Mouse (Mus musculus) midbrain, embryonic 13.5 days (tissue): Measurements from ENCODE around the gene Trpv2. TPM values are rescaled to one million over a fixed set of nuclear protein-coding genes. Genes with fewer than 3 reads are reported as not detected.

ENCODE experiments used
- ATAC-seq: fragments of 200-750 bp; cut with Nextera tagmentation; 2 replicates; pipeline ENCODE4 v1.8.0; 2017; ENCODE audit warnings: mild to moderate bottlenecking, moderate TSS enrichment, moderate library complexity
- H3K27ac ChIP-seq: fragments of 300-500 bp; sonication (generic); 2 replicates; pipeline ENCODE4 v1.5.1; 2015; ENCODE audit warnings: inconsistent platforms, mild to moderate bottlenecking, moderate library complexity
- H3K27me3 ChIP-seq: fragments of 300-500 bp; sonication (generic); 2 replicates; pipeline ENCODE4 v1.6.1; 2015; ENCODE audit warnings: mild to moderate bottlenecking, inconsistent platforms
- H3K36me3 ChIP-seq: fragments of 300-500 bp; sonication (generic); 2 replicates; pipeline ENCODE4 v1.6.1; 2015; ENCODE audit warnings: mild to moderate bottlenecking, inconsistent platforms
- H3K4me1 ChIP-seq: fragments of 300-500 bp; sonication (generic); replicated peaks from 2 replicates; pipeline ENCODE4 v1.6.1; 2015; ENCODE audit warnings: inconsistent platforms
- H3K4me2 ChIP-seq: fragments of 300-500 bp; sonication (generic); replicated peaks from 2 replicates; pipeline ENCODE4 v1.6.1; 2015; ENCODE audit warnings: moderate library complexity, mild to moderate bottlenecking, inconsistent platforms
- H3K4me3 ChIP-seq: fragments of 300-500 bp; sonication (generic); replicated peaks from 2 replicates; pipeline ENCODE4 v1.5.1; 2015; ENCODE audit warnings: mild to moderate bottlenecking, inconsistent platforms
- H3K9ac ChIP-seq: fragments of 300-500 bp; sonication (generic); replicated peaks from 2 replicates; pipeline ENCODE4 v1.6.1; 2015; ENCODE audit warnings: mild to moderate bottlenecking, inconsistent platforms
- H3K9me3 ChIP-seq: fragments of 300-500 bp; sonication (generic); 2 replicates; pipeline ENCODE4 v1.6.1; 2016; ENCODE audit warnings: mild to moderate bottlenecking, inconsistent platforms
- WGBS: fragments of 180-500 bp; shearing (Covaris S2); methylation state at CpG from one replicate; pipeline ENCODE4 v1.1.7; 2015; 5-methylcytosine and 5-hydroxymethylcytosine counted together
- polyA plus RNA-seq: library from polyadenylated mRNA; unstranded; fragments of >200 nt; fragmentation: Nextera tagmentation; extraction: Ambion mirVana; gene quantifications from 2 replicates; pipeline ENCODE4 v1.2.1, GENCODE M21; 2015

Trpv2 gene
- polyA plus RNA-seq, 1 experiment from 2014 or later, result 20.7 TPM

DNA sequence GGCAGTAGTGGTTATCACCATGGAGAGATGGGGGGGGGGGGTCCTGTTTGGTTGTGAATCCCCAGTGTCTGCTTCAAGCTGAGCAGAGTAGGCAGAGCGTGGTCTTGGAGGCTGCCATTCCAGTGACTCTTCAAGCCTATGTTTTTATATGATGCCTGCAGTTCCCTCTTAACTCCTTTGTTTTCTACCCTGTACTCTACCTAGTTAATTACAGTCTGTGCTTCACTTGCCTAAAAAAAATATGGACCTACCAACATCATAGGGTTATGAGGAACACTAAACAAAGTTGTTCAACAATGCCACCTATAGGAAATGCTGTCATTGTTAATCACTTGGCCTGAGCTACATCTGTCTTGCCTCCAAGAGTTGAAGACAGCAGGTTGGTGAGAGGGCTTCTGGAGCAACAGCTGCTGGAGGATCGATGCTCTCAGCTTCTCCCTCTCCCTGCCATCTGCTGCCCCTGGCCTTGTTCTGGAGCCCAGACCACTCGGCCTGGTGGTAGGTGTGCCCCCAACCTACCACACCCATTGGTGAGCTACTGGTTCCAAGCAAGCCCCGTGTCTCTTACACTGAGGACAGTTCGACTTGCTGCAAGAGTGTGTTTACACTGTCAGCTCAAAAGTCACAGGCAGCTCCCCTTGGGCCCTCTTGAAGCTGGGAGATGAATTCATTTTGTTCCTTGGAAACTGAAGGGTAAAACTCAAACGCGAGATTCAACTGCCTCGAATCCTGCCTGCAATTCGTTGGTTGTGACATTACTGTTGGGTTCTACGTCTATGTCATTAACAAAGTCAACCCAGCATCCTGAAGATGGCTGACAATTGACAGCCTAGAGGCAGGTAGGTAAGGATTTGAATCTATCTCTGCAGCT is 32.2 kb downstream of the Trpv2 start:
- ATAC-seq, result no peak
- H3K36me3 ChIP-seq, result peaks cover 66% of the 10 kb centered on the region
- H3K27ac ChIP-seq, result peak overlapping the region; percentile 52
- no peak overlapping the region for H3K4me3 ChIP-seq
- H3K9me3 ChIP-seq, result no peaks in the 10 kb centered on the region
- H3K4me1 ChIP-seq, result peaks cover 53% of the 10 kb centered on the region
- 0 out of 2 replicates have a peak overlapping the region, but pooled peaks have one; percentile 62 for H3K4me2 ChIP-seq
- peak overlapping the region; percentile 93 for H3K9ac ChIP-seq
- no peaks in the 10 kb centered on the region for H3K27me3 ChIP-seq
- WGBS, result 68% methylated on average over 10 of the region's 10 CpGs

DNA sequence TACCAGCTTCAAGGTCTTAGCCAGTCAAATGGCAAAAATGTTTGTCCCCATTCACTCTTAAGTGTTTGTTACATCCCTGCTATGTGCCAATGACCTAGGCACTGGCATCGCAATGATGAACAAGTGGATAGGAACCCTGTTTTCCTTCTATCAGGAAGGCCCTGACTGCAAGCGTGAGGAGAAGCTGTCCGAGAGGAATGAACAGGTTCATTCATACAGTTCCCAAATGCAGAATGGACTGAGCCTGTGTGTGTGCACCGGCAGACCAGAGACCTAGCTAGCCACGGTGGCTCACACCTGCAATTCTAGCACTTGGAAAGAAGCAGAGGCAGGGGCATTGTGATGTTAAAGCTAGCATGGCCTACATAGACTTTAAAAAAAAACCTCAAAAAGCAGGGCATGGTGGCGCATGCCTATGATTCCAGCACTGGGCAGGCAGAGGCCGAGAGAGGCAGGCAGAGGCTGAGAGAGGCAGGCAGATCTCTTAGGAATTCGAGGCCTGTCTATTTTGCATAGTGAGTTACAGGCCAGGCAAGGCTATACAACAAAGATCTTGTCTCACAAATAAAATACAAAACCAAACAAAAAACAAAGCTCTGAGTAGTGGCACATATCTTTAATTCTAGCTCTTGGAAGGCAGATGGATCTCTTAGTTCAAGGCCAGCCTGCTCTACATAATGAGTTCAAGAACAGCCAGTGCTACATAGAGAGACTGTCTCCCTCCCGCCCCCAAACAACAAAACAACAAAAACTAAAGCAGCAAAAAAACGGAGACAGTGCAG is 33.1 kb downstream of the Trpv2 start:
- 67% methylated on average over 10 of the region's 10 CpGs for WGBS
- Histone ChIP-seq H3K4me1 (peaks cover 53% of the 10 kb centered on the region), H3K36me3 (peaks cover 66% of the 10 kb centered on the region), H3K9ac (peak overlapping the region; percentile 44), H3K9me3 (no peaks in the 10 kb centered on the region), H3K4me3 (no peak overlapping the region), H3K27ac (peak overlapping the region; percentile 52), H3K27me3 (no peaks in the 10 kb centered on the region), H3K4me2 (no peak overlapping the region)
- ATAC-seq, result no peak

DNA sequence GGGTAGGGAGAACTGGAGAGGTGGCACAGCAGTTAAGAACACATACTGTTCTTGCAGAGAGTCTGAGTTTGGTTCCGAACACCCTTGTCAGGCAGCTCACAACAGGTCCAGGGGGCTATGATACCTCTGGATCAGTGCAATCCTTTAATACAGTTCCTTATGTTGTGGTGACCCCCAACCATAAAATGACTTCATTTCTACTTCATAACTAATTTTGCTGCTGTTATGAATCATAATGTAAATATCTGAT is 33.6 kb downstream of the Trpv2 start:
- Histone ChIP-seq H3K4me1 (peaks cover 58% of the 10 kb centered on the region), H3K27me3 (no peaks in the 10 kb centered on the region), H3K9me3 (no peaks in the 10 kb centered on the region), H3K27ac (peak overlapping the region; percentile 52; the same call in 1 of the 2 replicates), H3K36me3 (peaks cover 66% of the 10 kb centered on the region), H3K9ac (no peak overlapping the region; the same call in 1 of the 2 replicates), H3K4me2 (no peak overlapping the region), H3K4me3 (no peak overlapping the region)
- 92% methylated on average over 1 of the region's 1 CpGs for WGBS
- ATAC-seq, result no peak

DNA sequence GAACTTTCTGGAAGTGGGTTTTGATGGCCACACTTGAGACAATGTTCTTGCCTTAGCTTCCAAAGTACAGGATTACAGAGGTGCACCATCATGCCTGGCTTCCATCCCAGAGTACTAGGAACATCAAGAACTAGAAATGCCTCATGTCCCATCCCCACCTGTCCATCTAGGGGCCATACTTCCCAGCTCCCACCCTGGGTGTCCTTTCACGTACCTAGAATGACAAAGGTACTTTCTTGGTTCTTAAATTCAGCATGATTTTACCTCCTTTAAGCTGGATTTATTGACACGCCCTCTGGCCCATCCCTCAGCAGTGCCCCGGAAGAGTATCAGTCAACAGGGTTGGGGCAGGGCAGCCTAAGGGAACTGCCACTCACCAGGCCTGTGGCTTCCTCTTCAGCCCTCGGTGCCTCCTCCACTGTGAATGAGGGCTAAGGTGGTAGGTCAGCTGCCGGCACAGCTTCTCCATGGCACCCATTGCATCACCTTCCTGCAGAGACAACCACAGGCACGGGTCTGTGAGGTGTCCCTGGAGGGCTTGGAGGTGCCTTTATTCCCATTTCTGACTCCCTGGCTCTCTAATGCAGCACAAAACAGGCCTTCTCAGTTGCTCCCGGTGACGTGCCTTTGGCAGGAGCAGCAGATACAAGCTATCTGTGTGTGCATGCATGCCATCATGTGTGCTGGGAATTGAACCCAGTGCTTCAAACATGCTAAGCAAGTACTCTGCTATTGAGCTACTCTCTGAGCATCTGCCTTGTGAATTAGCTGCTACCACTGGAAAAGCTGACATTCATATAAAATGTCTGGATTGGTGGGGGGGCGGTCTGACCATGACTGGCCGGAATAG is 34.8 kb downstream of the Trpv2 start:
- no peaks in the 10 kb centered on the region for H3K9me3 ChIP-seq
- WGBS, result 80% methylated on average over 10 of the region's 10 CpGs
- no peak overlapping the region for H3K9ac ChIP-seq
- H3K36me3 ChIP-seq, result peaks cover 66% of the 10 kb centered on the region
- no peak overlapping the region for H3K4me2 ChIP-seq
- H3K27me3 ChIP-seq, result no peaks in the 10 kb centered on the region
- no peak overlapping the region for H3K27ac ChIP-seq
- peaks cover 58% of the 10 kb centered on the region for H3K4me1 ChIP-seq
- no peak for ATAC-seq
- no peak overlapping the region for H3K4me3 ChIP-seq

DNA sequence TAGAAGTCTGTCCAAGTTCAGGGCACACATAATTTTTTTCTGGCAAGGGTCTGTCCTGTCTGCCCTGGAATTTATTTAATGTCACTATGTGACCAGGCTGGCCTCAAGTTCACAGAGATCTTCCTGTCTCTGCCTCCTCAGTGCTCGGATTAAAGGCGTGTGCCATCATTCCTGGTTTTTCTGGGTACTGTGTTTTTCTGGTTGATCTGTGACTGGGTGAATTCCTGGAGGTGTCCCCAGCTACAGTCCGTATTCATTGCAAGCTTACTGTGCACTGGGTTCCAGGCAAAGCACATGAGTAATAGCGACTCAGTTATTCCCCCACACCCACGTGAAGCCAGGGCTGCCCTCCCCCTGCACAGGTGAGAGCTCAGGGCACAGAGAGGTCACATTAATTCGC is 36.0 kb downstream of the Trpv2 start:
- H3K4me1 ChIP-seq, result peaks cover 56% of the 10 kb centered on the region
- no peak for ATAC-seq
- no peak overlapping the region for H3K9ac ChIP-seq
- H3K27ac ChIP-seq, result no peak overlapping the region
- H3K4me3 ChIP-seq, result no peak overlapping the region
- WGBS, result 87% methylated on average over 6 of the region's 6 CpGs
- H3K9me3 ChIP-seq, result no peaks in the 10 kb centered on the region
- H3K27me3 ChIP-seq, result no peaks in the 10 kb centered on the region
- peaks cover 54% of the 10 kb centered on the region for H3K36me3 ChIP-seq
- no peak overlapping the region for H3K4me2 ChIP-seq

DNA sequence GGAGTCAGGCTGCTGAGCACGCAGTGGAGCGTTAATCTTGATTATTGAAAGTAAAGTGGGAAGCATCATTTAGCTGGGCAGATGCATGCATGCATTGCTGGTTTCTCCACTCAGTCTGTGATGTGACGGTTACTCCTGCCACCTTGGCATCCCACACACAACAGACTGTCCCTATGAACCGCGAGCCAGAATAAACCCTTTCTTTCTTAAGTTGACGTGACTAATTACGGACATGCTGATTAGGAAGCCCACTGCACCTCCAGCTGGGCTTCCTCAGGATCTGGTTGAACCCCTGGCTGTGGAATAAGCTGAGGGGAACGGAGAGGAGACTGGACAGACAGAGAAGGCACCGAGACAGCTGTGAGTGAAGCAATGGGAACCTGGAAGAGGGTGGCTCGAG is 38.3 kb downstream of the Trpv2 start:
- Histone ChIP-seq H3K36me3 (peaks cover 36% of the 10 kb centered on the region), H3K27ac (peak overlapping the region; percentile 87), H3K9me3 (no peaks in the 10 kb centered on the region), H3K9ac (peak overlapping the region; percentile 66), H3K27me3 (no peaks in the 10 kb centered on the region), H3K4me1 (peaks cover 34% of the 10 kb centered on the region), H3K4me3 (no peak overlapping the region), H3K4me2 (peak overlapping the region; percentile 56)
- 43% methylated on average over 10 of the region's 10 CpGs for WGBS
- no peak for ATAC-seq

DNA sequence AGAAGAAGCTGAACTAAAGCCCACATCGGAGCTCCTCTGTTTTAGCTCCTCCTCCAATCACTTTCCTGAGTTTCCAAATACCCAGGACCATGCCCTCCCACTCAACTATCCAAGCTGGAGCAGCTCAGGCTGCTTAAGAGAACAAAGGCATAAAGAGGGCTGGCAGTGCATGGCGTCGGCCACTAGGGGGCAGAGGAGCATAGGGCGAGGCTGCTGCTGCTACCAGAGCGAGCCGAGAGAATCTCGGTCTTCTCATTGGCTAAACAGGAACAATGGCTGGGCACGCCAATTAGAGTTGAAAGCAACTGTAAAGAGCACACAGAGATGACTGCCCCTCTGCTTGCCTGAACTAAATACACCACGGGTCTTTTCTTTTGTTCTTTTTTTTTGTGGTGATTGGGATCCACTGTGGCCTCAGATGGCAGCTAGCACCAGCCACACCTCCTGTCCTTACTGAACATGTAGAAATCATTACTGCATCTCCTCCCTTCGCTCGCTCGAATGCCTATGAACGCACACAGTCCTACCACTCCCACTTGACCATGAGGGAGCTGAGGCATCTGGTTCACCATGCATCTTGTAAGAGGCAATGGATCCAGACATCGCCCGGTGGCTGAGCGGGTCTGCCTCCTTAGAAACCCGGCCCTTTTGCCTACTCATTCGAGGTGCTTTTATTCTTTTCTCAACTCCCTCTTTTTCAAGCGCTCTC is 39.5 kb downstream of the Trpv2 start:
- Histone ChIP-seq H3K9me3 (no peaks in the 10 kb centered on the region), H3K27me3 (no peaks in the 10 kb centered on the region), H3K27ac (peak overlapping the region; percentile 93), H3K36me3 (peaks cover 29% of the 10 kb centered on the region), H3K9ac (peak overlapping the region; percentile 66), H3K4me3 (peak overlapping the region; percentile 28), H3K4me2 (peak overlapping the region; percentile 56), H3K4me1 (peaks cover 28% of the 10 kb centered on the region)
- WGBS, result 4% methylated on average over 19 of the region's 19 CpGs
- peak; percentile 97 for ATAC-seq

DNA sequence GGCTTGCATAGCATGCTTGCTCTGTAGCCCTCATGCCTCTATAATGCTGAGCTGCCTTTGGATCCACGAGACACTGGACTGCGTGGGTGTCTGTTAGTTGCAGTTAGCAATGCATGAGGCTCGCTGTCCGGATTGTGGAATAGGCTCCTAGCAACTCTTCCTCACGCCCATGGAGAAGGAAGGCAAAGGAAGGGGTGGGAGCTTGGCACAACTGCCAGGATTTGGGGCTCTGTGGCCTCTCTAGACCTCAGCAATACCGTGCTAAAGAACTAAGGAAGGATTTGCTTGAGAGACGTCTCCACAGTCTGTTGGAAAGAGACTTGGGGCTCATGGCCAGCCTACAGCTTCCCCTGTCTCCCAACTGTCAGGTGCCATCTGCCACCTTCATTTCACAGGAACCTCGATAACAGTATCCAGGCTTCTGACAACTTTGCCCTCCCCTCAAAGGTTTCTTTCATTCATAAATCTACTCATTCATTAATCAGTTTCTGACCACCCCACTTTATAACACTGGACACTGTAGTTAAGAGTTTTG is 40.7 kb downstream of the Trpv2 start:
- peaks cover 28% of the 10 kb centered on the region for H3K4me1 ChIP-seq
- H3K27ac ChIP-seq, result peak overlapping the region; percentile 93
- no peaks in the 10 kb centered on the region for H3K9me3 ChIP-seq
- peak overlapping the region; percentile 45; the same call in 1 of the 2 replicates for H3K9ac ChIP-seq
- no peak overlapping the region for H3K4me3 ChIP-seq
- WGBS, result 84% methylated on average over 8 of the region's 8 CpGs
- ATAC-seq, result no peak
- no peaks in the 10 kb centered on the region for H3K27me3 ChIP-seq
- H3K4me2 ChIP-seq, result no peak overlapping the region
- peaks cover 29% of the 10 kb centered on the region for H3K36me3 ChIP-seq

DNA sequence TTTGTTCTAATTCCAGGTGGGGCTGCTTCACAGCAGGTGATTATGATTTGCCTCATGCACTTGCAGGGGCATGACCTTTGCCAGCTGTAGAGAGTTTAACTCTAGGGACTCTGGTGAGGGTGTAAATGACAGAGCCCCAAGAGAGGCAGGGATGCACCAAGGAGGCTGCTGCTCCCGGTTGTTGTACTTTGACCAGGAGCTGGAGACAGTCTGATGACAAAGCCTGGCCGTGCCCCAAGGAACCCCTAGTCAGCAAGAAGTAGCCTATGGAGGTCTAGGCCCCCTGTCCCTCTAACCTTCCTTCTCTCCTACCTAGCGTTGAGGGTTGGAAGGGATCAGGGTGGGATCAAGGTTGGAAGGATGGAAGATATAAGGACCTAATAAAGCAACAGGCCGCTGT is 41.2 kb downstream of the Trpv2 start:
- H3K4me3 ChIP-seq, result no peak overlapping the region
- H3K27me3 ChIP-seq, result no peaks in the 10 kb centered on the region
- H3K27ac ChIP-seq, result no peak overlapping the region
- H3K36me3 ChIP-seq, result peaks cover 26% of the 10 kb centered on the region
- ATAC-seq, result no peak
- 93% methylated on average over 4 of the region's 4 CpGs for WGBS
- H3K9ac ChIP-seq, result no peak overlapping the region
- H3K4me2 ChIP-seq, result no peak overlapping the region
- H3K9me3 ChIP-seq, result no peaks in the 10 kb centered on the region
- H3K4me1 ChIP-seq, result peaks cover 28% of the 10 kb centered on the region

DNA sequence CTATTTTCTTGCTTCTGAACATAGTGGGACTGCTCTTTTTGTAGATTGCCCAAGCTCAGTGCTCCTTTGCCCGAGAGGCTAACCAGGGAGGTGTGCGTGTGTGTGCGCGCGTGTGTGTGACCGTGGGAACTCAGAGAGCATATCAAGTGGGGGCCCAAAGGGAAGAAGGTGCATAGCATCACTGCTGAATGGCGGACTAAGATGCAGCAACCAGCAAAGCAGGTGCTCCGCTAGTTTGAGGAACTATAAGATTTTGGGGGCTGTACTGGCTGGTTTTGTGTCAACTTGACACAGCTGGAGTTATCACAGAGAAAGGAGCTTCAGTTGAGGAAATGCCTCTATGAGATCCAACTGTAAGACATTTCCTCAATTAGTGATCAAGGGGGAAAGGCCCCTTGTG is 46.8 kb downstream of the Trpv2 start:
- Histone ChIP-seq H3K27me3 (no peaks in the 10 kb centered on the region), H3K9me3 (no peaks in the 10 kb centered on the region), H3K9ac (no peak overlapping the region), H3K4me1 (peaks cover 11% of the 10 kb centered on the region), H3K36me3 (peaks cover 21% of the 10 kb centered on the region), H3K27ac (no peak overlapping the region), H3K4me2 (no peak overlapping the region), H3K4me3 (no peak overlapping the region)
- ATAC-seq, result no peak
- WGBS, result 95% methylated on average over 8 of the region's 8 CpGs

DNA sequence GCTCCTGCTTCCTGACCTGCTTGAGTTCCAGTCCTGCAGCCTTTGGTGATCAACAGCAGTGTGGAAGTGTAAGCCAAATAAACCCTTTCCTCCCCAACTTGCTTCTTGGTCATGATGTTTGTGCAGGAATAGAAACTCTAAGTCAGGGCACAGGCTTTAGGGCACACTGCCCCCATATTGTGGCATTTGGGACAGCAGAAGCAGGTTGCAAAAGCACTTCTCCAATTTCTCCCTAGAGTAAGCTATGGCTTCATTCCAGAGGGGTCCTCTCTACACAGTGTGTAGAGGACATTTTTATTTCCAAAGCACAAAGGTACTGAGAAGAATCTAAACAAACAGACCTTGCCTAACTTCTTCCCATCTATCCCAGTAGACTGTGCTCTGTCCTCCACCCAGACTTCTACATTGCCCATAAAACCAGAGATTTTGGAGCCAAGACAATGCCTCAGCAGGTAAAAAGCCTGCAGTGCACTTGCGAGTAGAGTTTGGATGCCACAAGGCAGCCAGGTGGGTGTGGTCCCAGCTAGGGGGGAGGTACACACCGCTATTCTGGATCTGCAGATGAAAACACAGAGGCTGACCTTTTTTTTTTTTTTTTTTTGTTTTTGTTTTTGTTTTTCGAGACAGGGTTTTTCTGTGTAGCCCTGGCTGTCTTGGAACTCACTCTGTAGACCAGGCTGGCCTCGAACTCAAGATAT is 47.4 kb downstream of the Trpv2 start:
- H3K36me3 ChIP-seq, result peaks cover 18% of the 10 kb centered on the region
- no peak overlapping the region for H3K4me3 ChIP-seq
- no peaks in the 10 kb centered on the region for H3K9me3 ChIP-seq
- WGBS, result 84% methylated on average over 4 of the region's 4 CpGs
- no peaks in the 10 kb centered on the region for H3K27me3 ChIP-seq
- no peak overlapping the region for H3K9ac ChIP-seq
- H3K4me1 ChIP-seq, result peaks cover 11% of the 10 kb centered on the region
- no peak for ATAC-seq
- H3K4me2 ChIP-seq, result no peak overlapping the region
- no peak overlapping the region for H3K27ac ChIP-seq
